ENCODE assay signal across 8 mouse cellular contexts in the genomic region with DNA sequence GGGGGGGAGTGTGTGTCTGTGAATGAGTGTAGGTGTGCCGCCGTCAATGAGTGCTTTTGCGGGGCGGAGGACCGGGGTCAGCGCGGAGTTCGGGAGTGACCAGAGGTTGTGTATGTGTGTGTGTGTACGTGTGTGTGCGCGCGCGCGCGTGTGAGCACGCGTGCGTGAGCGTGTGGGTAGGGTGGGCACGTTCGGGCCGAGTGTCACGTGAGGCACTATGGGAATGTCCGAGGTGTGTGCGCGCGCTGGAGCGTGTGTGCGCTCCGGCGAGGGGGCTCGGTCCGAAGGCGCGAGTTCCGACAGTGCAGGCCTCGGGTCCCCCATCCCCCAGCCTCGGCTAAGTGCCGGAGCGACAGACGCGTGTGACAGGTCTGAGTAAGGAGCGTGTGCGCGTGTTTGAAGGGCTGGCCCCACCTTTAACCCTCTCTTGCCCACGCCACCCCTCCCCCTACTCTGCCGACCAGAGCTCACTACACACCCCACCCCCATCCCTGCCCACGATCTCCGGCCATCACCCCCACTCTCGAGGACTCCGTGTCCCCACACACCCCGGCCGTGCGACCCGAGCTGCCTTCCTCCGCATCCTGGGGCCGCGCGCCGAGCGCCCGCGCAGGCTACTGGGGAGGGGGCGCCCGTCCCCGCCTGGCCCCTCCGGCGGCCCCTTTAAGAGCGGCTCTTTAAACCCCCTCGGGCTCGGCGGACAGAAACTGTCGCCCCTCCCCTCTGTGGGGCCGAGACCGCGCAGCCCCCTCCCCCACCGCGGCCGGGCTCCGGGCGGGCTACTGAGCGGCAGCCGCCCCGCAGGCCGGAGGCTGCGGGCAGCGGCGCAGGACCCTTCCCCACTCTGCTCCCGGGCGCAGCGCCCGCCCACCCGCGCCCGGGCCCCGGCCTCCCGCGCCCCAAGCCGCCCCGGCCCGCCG. TPM values are rescaled to one million over a fixed set of nuclear protein-coding genes. Genes with fewer than 3 reads are reported as not detected.
DNase-seq lines count a peak whose midpoint lies in the region; ATAC-seq lines count a peak whose summit lies in the region.

No protein-coding gene starts in this region.

- peaks cover 38% of the 10 kb centered on the region for H3K27me3 ChIP-seq in forebrain, embryonic 10.5 days (ENCODE audit: poor library complexity, severe bottlenecking)
- peaks cover 5% of the 10 kb centered on the region; the same call in 1 of the 2 replicates for H3K27me3 ChIP-seq in heart, embryonic 16.5 days (ENCODE audit: control insufficient read depth, insufficient read depth, low read length)
- peaks cover 51% of the 10 kb centered on the region for H3K27me3 ChIP-seq in liver, embryonic 16.5 days (ENCODE audit: control insufficient read depth, insufficient read depth, low read depth, low read length)
- peaks cover 2% of the 10 kb centered on the region; the same call in 1 of the 2 replicates for H3K27me3 ChIP-seq in neural tube, embryonic 11.5 days (ENCODE audit: control insufficient read depth, insufficient read depth, low read length)

- peaks cover 72% of the 10 kb centered on the region for H3K4me1 ChIP-seq in forebrain, embryonic 10.5 days
- peaks cover 33% of the 10 kb centered on the region for H3K4me1 ChIP-seq in heart, embryonic 16.5 days (ENCODE audit: control insufficient read depth, insufficient read depth, low read length)
- peaks cover 3% of the 10 kb centered on the region for H3K4me1 ChIP-seq in liver, embryonic 16.5 days (ENCODE audit: control insufficient read depth, low read depth, low read length)
- peaks cover 30% of the 10 kb centered on the region for H3K4me1 ChIP-seq in neural tube, embryonic 11.5 days (ENCODE audit: control insufficient read depth, insufficient read depth, low read length)

- peaks cover 39% of the 10 kb centered on the region for H3K36me3 ChIP-seq in forebrain, embryonic 10.5 days (replicated peaks)
- H3K36me3 ChIP-seq in heart, embryonic 16.5 days (ENCODE audit: control insufficient read depth, insufficient read depth): 0 out of 2 replicates have a peak, but pooled peaks cover 2% of the 10 kb centered on the region
- peaks cover 5% of the 10 kb centered on the region; the same call in 1 of the 2 replicates for H3K36me3 ChIP-seq in liver, embryonic 16.5 days (ENCODE audit: control insufficient read depth, insufficient read depth)
- no peaks in the 10 kb centered on the region; the same call in 1 of the 2 replicates for H3K36me3 ChIP-seq in neural tube, embryonic 11.5 days (ENCODE audit: control insufficient read depth, insufficient read depth, low read length)

- WGBS in forebrain, embryonic 10.5 days: under 1% methylated on average over 98 of the region's 102 CpGs
- WGBS in heart, embryonic 16.5 days: under 1% methylated on average over 88 of the region's 102 CpGs
- WGBS in liver, embryonic 16.5 days (ENCODE audit: insufficient replicate concordance): under 1% methylated on average over 76 of the region's 102 CpGs
- WGBS in neural tube, embryonic 11.5 days: 0% methylated on average over 68 of the region's 102 CpGs

- no peaks in the 10 kb centered on the region for H3K9me3 ChIP-seq in forebrain, embryonic 10.5 days
- H3K9me3 ChIP-seq in heart, embryonic 16.5 days (replicated peaks; ENCODE audit: control insufficient read depth, low read length): no peaks in the 10 kb centered on the region
- H3K9me3 ChIP-seq in liver, embryonic 16.5 days (replicated peaks; ENCODE audit: control insufficient read depth, low read length): no peaks in the 10 kb centered on the region
- no peaks in the 10 kb centered on the region for H3K9me3 ChIP-seq in neural tube, embryonic 11.5 days (ENCODE audit: control insufficient read depth, low read length)

- peak; percentile 31 for ATAC-seq in CD4-positive, CD25-positive, alpha-beta regulatory T cell, adult 4 months
- ATAC-seq in heart, embryonic 16.5 days (replicated peaks; ENCODE audit: extremely low read depth, insufficient read depth, low FRiP score): peak; percentile 71
- ATAC-seq in liver, embryonic 16.5 days (ENCODE audit: low read depth): peak; percentile 35
- ATAC-seq in neural tube, embryonic 11.5 days (ENCODE audit: insufficient read depth, low FRiP score, low TSS enrichment): peak; percentile 80

- H3K9ac ChIP-seq in heart, embryonic 16.5 days (ENCODE audit: low read length): peak overlapping the region; percentile 83
- H3K9ac ChIP-seq in liver, embryonic 16.5 days (ENCODE audit: low read depth, low read length): peak overlapping the region; percentile 16
- peak overlapping the region; percentile 84 for H3K9ac ChIP-seq in neural tube, embryonic 11.5 days (ENCODE audit: low read length)

- peak overlapping the region; percentile 96 for H3K27ac ChIP-seq in forebrain, embryonic 10.5 days
- peak overlapping the region; percentile 87 for H3K27ac ChIP-seq in heart, embryonic 16.5 days (ENCODE audit: low read length)
- peak overlapping the region; percentile 31 for H3K27ac ChIP-seq in liver, embryonic 16.5 days (ENCODE audit: low read length)
- H3K27ac ChIP-seq in neural tube, embryonic 11.5 days (ENCODE audit: low read depth, low read length): peak overlapping the region; percentile 94

- peak overlapping the region; percentile 84 for H3K4me3 ChIP-seq in forebrain, embryonic 10.5 days
- H3K4me3 ChIP-seq in heart, embryonic 16.5 days (ENCODE audit: low read length): peak overlapping the region; percentile 86
- H3K4me3 ChIP-seq in liver, embryonic 16.5 days (ENCODE audit: low read depth, low read length): peak overlapping the region; percentile 57
- H3K4me3 ChIP-seq in neural tube, embryonic 11.5 days (ENCODE audit: low read depth, low read length): peak overlapping the region; percentile 83

- DNase-seq in brain, adult 2 months (ENCODE audit: low read depth, low spot score): peak; percentile 94
- DNase-seq in forebrain, embryonic 10.5 days (ENCODE audit: extremely low spot score, low spot score): peak; percentile 85
- DNase-seq in kidney, postnatal 36 days: peak; percentile 60 to 70
- DNase-seq in neural tube, embryonic 11.5 days (ENCODE audit: low spot score): peak; percentile 87
- DNase-seq in thymus, postnatal 0 days (ENCODE audit: low spot score): no peak

- H3K4me2 ChIP-seq in heart, embryonic 16.5 days (ENCODE audit: low read depth, low read length): peak overlapping the region; percentile 97
- peak overlapping the region; percentile 68 for H3K4me2 ChIP-seq in liver, embryonic 16.5 days (ENCODE audit: low read depth, low read length)
- H3K4me2 ChIP-seq in neural tube, embryonic 11.5 days (ENCODE audit: low read depth): peak overlapping the region; percentile 91

RNA-seq across cellular contexts. Expression of a gene that starts 0.6 kb away (rescaled TPM):
- polyA plus RNA-seq in CD4-positive, CD25-positive, alpha-beta regulatory T cell, adult 4 months (2017; shearing (Covaris generic)): under 1 TPM in 1 of 2 experiments, not detected in 1; 0.09 TPM
- polyA plus RNA-seq in forebrain, embryonic 10.5 days (2016; fragmentation: Nextera tagmentation; extraction: Ambion mirVana): 3.9 and 4.0 TPM in 2 replicates
- polyA plus RNA-seq in heart, embryonic 16.5 days (2015; fragmentation: Nextera tagmentation; extraction: Ambion mirVana): 3.8 and 4.3 TPM in 2 replicates
- 0.84 and 1.1 TPM in 2 replicates for polyA plus RNA-seq in liver, embryonic 16.5 days (2015; fragmentation: Nextera tagmentation; extraction: Ambion mirVana)
- polyA plus RNA-seq in neural tube, embryonic 11.5 days (2014; fragmentation: Nextera tagmentation; extraction: Ambion mirVana): 5.8 and 5.9 TPM in 2 replicates
- 0.82 and 0.98 TPM in 2 replicates for polyA plus RNA-seq in thymus, postnatal 0 days (2015; fragmentation: Nextera tagmentation; extraction: Ambion mirVana)

RNA-seq across cellular contexts. Expression of a gene that starts 35.5 kb away (rescaled TPM):
- polyA plus RNA-seq in CD4-positive, CD25-positive, alpha-beta regulatory T cell, adult 4 months (2017; shearing (Covaris generic)): 1 to 10 TPM; 2.2 TPM
- 0.23 and 0.37 TPM in 2 replicates for polyA plus RNA-seq in forebrain, embryonic 10.5 days (2016; fragmentation: Nextera tagmentation; extraction: Ambion mirVana)
- 0.41 and 0.46 TPM in 2 replicates for polyA plus RNA-seq in heart, embryonic 16.5 days (2015; fragmentation: Nextera tagmentation; extraction: Ambion mirVana)
- 0.15 and 0.18 TPM in 2 replicates for polyA plus RNA-seq in liver, embryonic 16.5 days (2015; fragmentation: Nextera tagmentation; extraction: Ambion mirVana)
- 0.19 and 0.21 TPM in 2 replicates for polyA plus RNA-seq in neural tube, embryonic 11.5 days (2014; fragmentation: Nextera tagmentation; extraction: Ambion mirVana)
- polyA plus RNA-seq in thymus, postnatal 0 days (2015; fragmentation: Nextera tagmentation; extraction: Ambion mirVana): 1.3 and 1.9 TPM in 2 replicates

RNA-seq across cellular contexts. Expression of a gene that starts 37.0 kb away (rescaled TPM):
- polyA plus RNA-seq in CD4-positive, CD25-positive, alpha-beta regulatory T cell, adult 4 months (2017; shearing (Covaris generic)): 10 to 100 TPM; 23.5 to 33.4 TPM
- polyA plus RNA-seq in forebrain, embryonic 10.5 days (2016; fragmentation: Nextera tagmentation; extraction: Ambion mirVana): 98.3 and 99.9 TPM in 2 replicates
- 30.1 and 31.3 TPM in 2 replicates for polyA plus RNA-seq in heart, embryonic 16.5 days (2015; fragmentation: Nextera tagmentation; extraction: Ambion mirVana)
- polyA plus RNA-seq in liver, embryonic 16.5 days (2015; fragmentation: Nextera tagmentation; extraction: Ambion mirVana): 14.5 and 15.9 TPM in 2 replicates
- 85.3 and 86.7 TPM in 2 replicates for polyA plus RNA-seq in neural tube, embryonic 11.5 days (2014; fragmentation: Nextera tagmentation; extraction: Ambion mirVana)
- 37.0 and 39.8 TPM in 2 replicates for polyA plus RNA-seq in thymus, postnatal 0 days (2015; fragmentation: Nextera tagmentation; extraction: Ambion mirVana)

Comparison
In these comparisons a context has a peak if more than half of its experiments do, and no peak if none do; other contexts are left out.
1. H3K27ac ChIP-seq: peak in every context shown above with its lines; median percentile 96 in forebrain, embryonic 10.5 days; 94 in neural tube, embryonic 11.5 days; 87 in heart, embryonic 16.5 days; 31 in liver, embryonic 16.5 days.
2. H3K9ac ChIP-seq: peak in every context shown above with its lines; median percentile 84 in neural tube, embryonic 11.5 days; 83 in heart, embryonic 16.5 days; 16 in liver, embryonic 16.5 days.